Mouse (Mus musculus) left cerebral cortex, postnatal 4 days (tissue): ENCODE measurements around the gene Rsph9. TPM values are rescaled to one million over a fixed set of nuclear protein-coding genes. Genes with fewer than 3 reads are reported as not detected.
A peak's percentile ranks its signal among the peaks of the same experiment; 100 is the strongest.

ENCODE experiments used
- DNase-seq: peaks from one replicate; pipeline ENCODE4 v3.0.0-alpha.2; 2022
- intact Hi-C: fragments of 180-260 bp; cut with DNase I; formaldehyde crosslinking; loops from one replicate; pipeline ENCODE4 v1.15.1; 2025
- total RNA-seq, 2 experiments: library from RNA; stranded (reverse); gene quantifications; 2 replicates each; pipeline ENCODE4 v1.2.3; 2021

The Rsph9 gene
- 10 to 100 TPM; 40.0 to 43.8 TPM for total RNA-seq

- DNase-seq: peak; percentile 78
- intact Hi-C loops: no loop called here
These were observed at the start of gene Rsph9 for GRCm38 (mm10) chr17:46143578-46144423. TSS of gene Rsph9 (minus strand) at chr17:46144216.

GRCm38 (mm10) chr17:46188829-46189228, 44.8 kb upstream of the Rsph9 start:
- intact Hi-C loops: no loop called here
- no peak for DNase-seq

GRCm38 (mm10) chr17:46182273-46182672, 38.3 kb upstream of the Rsph9 start:
- no peak for DNase-seq

GRCm38 (mm10) chr17:46170538-46170937, 26.5 kb upstream of the Rsph9 start:
- no peak for DNase-seq
- intact Hi-C loops: no loop called here

More at GRCm38 (mm10) chr17:46182273-46182672, 38.3 kb upstream of the Rsph9 start:
- intact Hi-C loops: no loop called here

- intact Hi-C loops: no loop called here
- DNase-seq: no peak
These were observed 24.8 kb upstream of the Rsph9 start for GRCm38 (mm10) chr17:46168768-46169167.

GRCm38 (mm10) chr17:46168318-46168717, 24.3 kb upstream of the Rsph9 start:
- intact Hi-C loops: no loop called here
- no peak for DNase-seq

GRCm38 (mm10) chr17:46167014-46167413, 23.0 kb upstream of the Rsph9 start:
- intact Hi-C loops: no loop called here
- DNase-seq: peak; percentile 51

GRCm38 (mm10) chr17:46166270-46166669, 22.3 kb upstream of the Rsph9 start:
- peak; percentile 49 for DNase-seq
- intact Hi-C loops: no loop called here

- DNase-seq: no peak
- intact Hi-C loops: no loop called here
These were observed 21.4 kb upstream of the Rsph9 start for GRCm38 (mm10) chr17:46165460-46165859.

- intact Hi-C loops: no loop called here
- no peak for DNase-seq
These were observed 20.8 kb upstream of the Rsph9 start for GRCm38 (mm10) chr17:46164791-46165190.

GRCm38 (mm10) chr17:46164301-46164700, 20.3 kb upstream of the Rsph9 start:
- DNase-seq: no peak
- intact Hi-C loops: no loop called here

- intact Hi-C loops: no loop called here
- DNase-seq: no peak
These were observed 19.0 kb upstream of the Rsph9 start for GRCm38 (mm10) chr17:46162951-46163421.

- DNase-seq: no peak
- intact Hi-C loops: no loop called here
These were observed 18.5 kb upstream of the Rsph9 start for GRCm38 (mm10) chr17:46162551-46162950.

- DNase-seq: no peak
- intact Hi-C loops: no loop called here
These were observed 17.7 kb upstream of the Rsph9 start for GRCm38 (mm10) chr17:46161710-46162109.

- no peak for DNase-seq
These were observed 17.2 kb upstream of the Rsph9 start for GRCm38 (mm10) chr17:46161179-46161578.

GRCm38 (mm10) chr17:46160686-46161085, 16.7 kb upstream of the Rsph9 start, which contains the start of gene Gtpbp2:
TSS of gene Gtpbp2 (plus strand) at chr17:46161032.
- intact Hi-C loops: no loop called here
- peak; percentile 97 for DNase-seq

More at GRCm38 (mm10) chr17:46161179-46161578, 17.2 kb upstream of the Rsph9 start:
- intact Hi-C loops: no loop called here

- peak; percentile 88 for DNase-seq
- intact Hi-C loops: no loop called here
These were observed 16.2 kb upstream of the Rsph9 start for GRCm38 (mm10) chr17:46160090-46160662.

GRCm38 (mm10) chr17:46159236-46159635, 15.2 kb upstream of the Rsph9 start:
- intact Hi-C loops: no loop called here
- no peak for DNase-seq

GRCm38 (mm10) chr17:46157131-46157530, 13.1 kb upstream of the Rsph9 start:
- no peak for DNase-seq
- intact Hi-C loops: no loop called here

GRCm38 (mm10) chr17:46156680-46157079, 12.7 kb upstream of the Rsph9 start:
- DNase-seq: no peak
- intact Hi-C loops: no loop called here

GRCm38 (mm10) chr17:46154336-46154735, 10.3 kb upstream of the Rsph9 start:
- intact Hi-C loops: no loop called here
- no peak for DNase-seq
